Mouse (Mus musculus): ENCODE results near the gene Gm32802.
"Not testable (repeated sequence)": the region's sequence is repeated elsewhere in the genome, so short reads cannot be mapped to it uniquely, and the experiment has no call there.

Gm32802 gene

DNA sequence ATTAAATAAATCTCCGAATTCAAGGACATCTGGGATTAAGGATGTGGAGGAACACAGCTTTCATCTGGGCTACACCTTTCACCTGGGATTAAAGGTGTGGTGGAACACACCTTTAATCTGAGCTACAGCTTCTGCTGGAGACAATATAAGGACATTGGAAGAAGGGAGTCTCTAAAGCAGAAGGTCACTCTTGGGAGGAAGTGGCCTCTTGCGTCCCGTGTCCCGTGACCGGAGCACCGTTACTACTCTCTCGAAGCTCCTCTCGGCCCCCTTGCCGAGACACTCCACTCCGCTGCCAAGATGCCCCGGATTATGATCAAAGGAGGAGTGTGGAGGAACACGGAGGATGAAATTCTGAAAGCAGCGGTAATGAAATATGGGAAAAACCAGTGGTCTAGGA, at the start of gene Gm32802:
Gene Gm32802 (plus strand): TSS at position 301 of the 400 bp plus-strand sequence.
- DNase-seq (ENCODE audit: low spot score in 2 of 2) = not testable (repeated sequence)

DNA sequence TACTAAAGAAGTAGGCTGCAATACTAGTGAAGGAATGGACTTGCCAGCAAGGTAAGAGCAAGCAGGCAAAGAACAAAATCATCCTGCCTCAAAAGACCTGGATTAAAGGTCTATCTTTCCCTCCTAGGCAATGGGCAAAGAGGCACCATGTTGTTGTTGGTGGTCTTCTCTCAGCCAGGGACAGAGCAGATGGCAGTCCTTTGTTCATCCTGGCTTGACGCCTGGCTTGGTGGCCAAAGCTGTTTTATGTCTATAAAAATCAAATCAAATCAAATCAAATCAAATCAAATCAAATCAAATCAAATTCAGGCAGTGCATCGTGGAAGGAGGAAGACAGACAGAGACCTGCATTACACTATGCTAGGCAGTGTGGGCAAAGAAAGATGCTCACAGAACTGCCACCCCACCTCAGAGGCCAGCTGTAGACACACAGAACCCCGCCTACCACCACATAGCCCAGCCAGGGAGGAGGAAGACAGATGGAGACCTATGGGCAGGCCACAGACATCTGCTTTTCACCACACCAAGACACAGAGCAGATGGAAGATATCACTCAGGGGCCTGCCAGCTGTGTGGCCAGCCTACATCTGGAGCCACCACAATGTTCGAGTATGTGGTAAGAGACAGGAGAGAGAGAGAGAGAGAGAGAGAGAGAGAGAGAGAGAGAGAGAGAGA, 42.6 kb upstream of the Gm32802 start:
- DNase-seq (ENCODE audit: low spot score in 2 of 2) = not testable (repeated sequence)

DNA sequence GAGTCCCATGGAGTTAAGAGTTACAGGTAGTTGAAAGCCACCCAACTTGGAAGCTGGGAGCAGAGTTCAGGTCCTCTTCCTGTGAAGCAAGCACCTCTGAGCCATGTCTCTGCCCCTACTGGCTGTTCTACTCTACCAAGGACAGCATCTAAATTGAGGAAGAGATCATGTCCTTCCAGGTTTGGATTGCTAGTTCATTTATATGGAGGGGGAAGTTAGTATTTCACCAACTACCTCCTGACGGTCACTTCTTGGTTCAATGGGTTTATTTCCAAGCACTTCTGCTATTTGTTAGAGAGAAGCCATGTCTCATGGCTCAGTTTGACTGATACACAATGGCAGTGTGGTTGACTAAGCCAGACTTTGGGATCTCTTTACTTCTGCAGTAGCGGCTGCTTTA, 30.9 kb upstream of the Gm32802 start:
- DNase-seq (ENCODE audit: low spot score in 2 of 2) = not testable (repeated sequence)

DNA sequence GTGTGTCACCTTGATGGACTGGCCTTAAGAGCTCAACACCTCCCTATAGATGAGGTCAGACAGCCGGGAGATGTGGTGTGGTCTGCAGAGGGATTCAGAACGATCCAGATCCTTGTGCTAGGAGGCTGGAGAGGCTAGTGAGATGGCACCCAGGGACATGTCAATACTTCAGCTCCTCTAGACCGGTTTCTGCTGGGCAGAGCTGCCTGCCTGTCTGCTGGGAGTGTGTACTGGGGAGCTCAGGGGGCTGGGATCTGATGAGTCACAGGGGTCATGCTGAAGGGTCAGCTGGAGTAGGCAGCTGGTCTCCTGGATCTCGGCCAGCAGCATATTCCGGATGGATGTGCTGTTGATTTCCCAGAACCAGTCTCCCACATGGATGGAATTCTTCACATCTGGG, 25.9 kb upstream of the Gm32802 start:
- not testable (repeated sequence) for DNase-seq (ENCODE audit: low spot score in 2 of 2)

DNA sequence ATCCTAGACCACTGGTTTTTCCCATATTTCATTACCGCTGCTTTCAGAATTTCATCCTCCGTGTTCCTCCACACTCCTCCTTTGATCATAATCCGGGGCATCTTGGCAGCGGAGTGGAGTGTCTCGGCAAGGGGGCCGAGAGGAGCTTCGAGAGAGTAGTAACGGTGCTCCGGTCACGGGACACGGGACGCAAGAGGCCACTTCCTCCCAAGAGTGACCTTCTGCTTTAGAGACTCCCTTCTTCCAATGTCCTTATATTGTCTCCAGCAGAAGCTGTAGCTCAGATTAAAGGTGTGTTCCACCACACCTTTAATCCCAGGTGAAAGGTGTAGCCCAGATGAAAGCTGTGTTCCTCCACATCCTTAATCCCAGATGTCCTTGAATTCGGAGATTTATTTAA, 17.8 kb upstream of the Gm32802 start, which contains the start of gene Gm32717:
Gene Gm32717 (minus strand): TSS at position 101 of the 400 bp plus-strand sequence.
- not testable (repeated sequence) for DNase-seq (ENCODE audit: low spot score in 2 of 2)

GRCm38 (mm10) chr10:118249006-118249595, 9.4 kb upstream of the Gm32802 start:
- DNase-seq (ENCODE audit: low spot score in 2 of 2) = peak in 1 of 2 experiments; percentile 55

DNA sequence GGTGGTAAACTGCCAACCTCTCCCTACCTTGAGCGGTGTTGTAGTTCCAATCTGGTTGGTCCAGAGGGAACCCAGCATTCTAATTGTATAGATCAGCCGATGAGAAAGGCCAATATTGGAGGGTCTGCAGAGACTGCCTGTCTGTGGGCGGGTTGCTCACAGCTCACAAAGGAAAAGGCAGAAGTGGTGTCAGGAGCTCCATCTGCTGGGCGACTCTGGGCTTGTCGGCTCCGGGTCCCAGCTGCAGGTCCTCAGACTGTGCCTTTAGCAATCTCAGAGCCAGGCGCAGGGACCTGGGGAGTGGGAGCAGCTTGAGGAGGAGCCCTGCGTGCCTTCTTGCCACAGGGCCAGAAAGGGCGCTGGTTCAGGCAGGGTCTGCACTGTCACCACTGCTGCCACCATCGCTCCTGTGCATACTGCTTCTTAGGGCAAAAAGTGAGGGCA, 7.6 kb upstream of the Gm32802 start:
- peak; percentile 16 to 58 for DNase-seq (ENCODE audit: low spot score in 2 of 2)

GRCm38 (mm10) chr10:118268812-118269211, 10.3 kb downstream of the Gm32802 start:
- DNase-seq (ENCODE audit: low spot score in 2 of 2) = not testable (repeated sequence)

DNA sequence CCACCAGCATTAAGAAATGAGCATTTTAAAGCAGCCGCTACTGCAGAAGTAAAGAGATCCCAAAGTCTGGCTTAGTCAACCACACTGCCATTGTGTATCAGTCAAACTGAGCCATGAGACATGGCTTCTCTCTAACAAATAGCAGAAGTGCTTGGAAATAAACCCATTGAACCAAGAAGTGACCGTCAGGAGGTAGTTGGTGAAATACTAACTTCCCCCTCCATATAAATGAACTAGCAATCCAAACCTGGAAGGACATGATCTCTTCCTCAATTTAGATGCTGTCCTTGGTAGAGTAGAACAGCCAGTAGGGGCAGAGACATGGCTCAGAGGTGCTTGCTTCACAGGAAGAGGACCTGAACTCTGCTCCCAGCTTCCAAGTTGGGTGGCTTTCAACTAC, 12.9 kb downstream of the Gm32802 start:
- not testable (repeated sequence) for DNase-seq (ENCODE audit: low spot score in 2 of 2)

DNA sequence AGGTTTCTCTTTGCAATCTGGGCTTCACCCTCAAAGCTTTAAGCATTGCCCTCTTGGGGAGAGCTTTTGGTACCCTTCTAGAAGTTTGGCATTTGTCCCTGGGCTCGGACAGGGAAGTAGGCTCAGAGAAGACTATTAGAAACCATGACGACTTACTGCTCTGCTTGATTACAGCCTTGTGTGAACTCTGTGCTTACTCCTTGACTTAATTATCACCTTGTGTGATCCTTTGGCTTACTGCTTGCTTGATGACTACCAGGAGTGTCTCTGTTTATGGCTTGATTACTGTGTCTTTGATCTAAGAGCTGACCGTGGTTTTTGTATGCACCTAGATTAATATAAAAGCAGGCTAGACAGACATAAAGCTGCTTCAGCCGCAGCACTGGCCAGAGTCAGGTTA, 19.6 kb downstream of the Gm32802 start:
- DNase-seq (ENCODE audit: low spot score in 2 of 2) = not testable (repeated sequence)

DNA sequence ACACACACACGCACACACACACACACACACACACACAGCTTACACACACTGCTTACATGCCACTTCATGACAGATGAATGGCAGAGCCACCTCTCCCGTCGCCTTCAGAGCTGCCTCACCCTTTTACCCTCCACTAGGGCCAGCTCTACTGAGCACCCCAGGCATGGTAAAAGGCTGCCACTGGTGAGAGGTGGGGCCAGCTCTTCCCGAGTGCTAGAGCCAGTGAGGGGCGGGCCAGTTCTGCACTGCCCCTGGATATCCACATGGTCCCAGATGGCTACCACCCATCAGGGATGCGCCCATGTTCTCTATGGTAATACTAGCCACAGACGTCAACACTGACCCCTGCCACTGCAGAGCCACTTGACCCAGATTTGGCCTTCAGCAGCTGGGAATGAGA, 24.1 kb downstream of the Gm32802 start:
- DNase-seq (ENCODE audit: low spot score in 2 of 2) = not testable (repeated sequence)

- DNase-seq (ENCODE audit: low spot score in 2 of 2) = not testable (repeated sequence)
These were observed 24.5 kb downstream of the Gm32802 start for GRCm38 (mm10) chr10:118283016-118283415.

GRCm38 (mm10) chr10:118294938-118295337, 36.5 kb downstream of the Gm32802 start, which contains the start of gene Iltifb:
TSS of gene Iltifb (minus strand) at chr10:118295038.
- no peak for DNase-seq (ENCODE audit: low spot score in 2 of 2)

DNA sequence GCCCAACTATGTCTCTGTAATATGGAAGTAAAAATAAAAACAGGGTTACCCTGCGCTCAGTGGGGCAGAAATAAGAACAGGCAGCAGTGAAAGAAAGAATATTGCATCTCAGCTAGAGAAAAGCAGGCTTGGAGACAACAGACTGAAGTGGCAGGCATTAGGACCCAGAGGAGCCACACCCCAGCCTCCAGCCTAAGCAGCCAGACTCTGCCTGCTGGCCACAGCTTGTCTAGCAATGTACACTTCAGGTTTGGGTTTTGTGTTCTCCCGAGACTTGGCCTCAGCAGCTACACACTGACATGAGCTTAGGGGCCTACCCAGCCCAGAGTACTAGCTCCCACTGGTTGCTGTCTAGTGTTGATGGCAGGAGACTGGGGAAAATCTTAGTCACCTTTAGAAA, 43.6 kb downstream of the Gm32802 start:
- DNase-seq (ENCODE audit: low spot score in 2 of 2) = not testable (repeated sequence)
